In genomic region chr2:177075015-177075414, GRCm38 (mm10) we compare ENCODE assay signal across 7 mouse cellular contexts. TPM values are rescaled to one million over a fixed set of nuclear protein-coding genes. Genes with fewer than 3 reads are reported as not detected.
DNase-seq lines count a peak whose midpoint lies in the region; TF ChIP-seq lines count a peak whose summit lies in the region.
"Not testable (repeated sequence)": the region's sequence is repeated elsewhere in the genome, so short reads cannot be mapped to it uniquely, and the experiment has no call there.
"Had no signal": no experiment of that assay in that cellular context is flagged by ENCODE, and none has a peak within 500 bp of the region (broad histone marks: within the 10 kb centered on the region; RNA-seq: fewer than 3 reads in every experiment).

No protein-coding gene starts in this region.

- not testable (repeated sequence) for H3K36me3 ChIP-seq in E14TG2a.4 (ENCODE audit: insufficient read depth, low read length); ES-E14 (ENCODE audit: control insufficient read depth, insufficient read depth, low read length, poor library complexity, severe bottlenecking); splenic B cell, adult 2 months (ENCODE audit: control insufficient read depth, insufficient read depth, low read length, poor library complexity, severe bottlenecking)

- H3K4me3 ChIP-seq in E14TG2a.4 (replicated peaks; ENCODE audit: low read length) (peak overlapping the region; percentile 84), ES-E14 (ENCODE audit: insufficient read depth in 1 of 2, low read depth in 1 of 2, low read length in 2 of 2, poor library complexity in 1 of 2, severe bottlenecking in 1 of 2) (peak overlapping the region; percentile 71 to 91)
- not testable (repeated sequence) for H3K4me3 ChIP-seq in layer of hippocampus, adult 2 months

- in situ Hi-C loops in ES-E14 (cut with MboI; ENCODE audit: low sequenced_read_pairs in 2 of 2, unreplicated experiment in 2 of 2), result not testable (repeated sequence)

- not testable (repeated sequence) for H3K27me3 ChIP-seq in E14TG2a.4 (ENCODE audit: insufficient read depth, low read length); splenic B cell, adult 2 months (ENCODE audit: control insufficient read depth, insufficient read depth, low read length, poor library complexity, severe bottlenecking)

- TF ChIP-seq CTCF in E14TG2a.4 (conservative IDR thresholded peaks at IDR 0.05; ENCODE audit: low read length), result peak; percentile 36
- TF ChIP-seq CTCF in layer of hippocampus, adult 2 months (conservative IDR thresholded peaks at IDR 0.05), result peak; percentile 19

- H3K9ac ChIP-seq in ES-E14 (ENCODE audit: insufficient read depth, low read depth, low read length, poor library complexity, severe bottlenecking), result not testable (repeated sequence)

- not testable (repeated sequence) for H3K27ac ChIP-seq in ES-E14 (ENCODE audit: insufficient read depth, low read depth, low read length, poor library complexity, severe bottlenecking); layer of hippocampus, adult 2 months

- not testable (repeated sequence) for H3K9me3 ChIP-seq in E14TG2a.4 (ENCODE audit: low read length); ES-E14 (ENCODE audit: control insufficient read depth, insufficient read depth, low read depth, low read length)

- H3K4me1 ChIP-seq in E14TG2a.4 (replicated peaks; ENCODE audit: low read depth, low read length), result peaks cover 19% of the 10 kb centered on the region
- H3K4me1 ChIP-seq in ES-E14 (ENCODE audit: control insufficient read depth in 2 of 2, insufficient read depth in 2 of 2, low read length in 2 of 2, poor library complexity in 1 of 2), result not testable (repeated sequence)

- DNase-seq in 3T3-L1 (ENCODE audit: low read depth, low spot score) (peak; percentile 69), ZHBTc4 (ENCODE audit: low read depth, low spot score) (peak; percentile 47)
- DNase-seq in ES-E14 (ENCODE audit: low read depth, low spot score); layer of hippocampus, adult 2 months (ENCODE audit: low spot score in 2 of 2): not testable (repeated sequence)
- peak; percentile 0 for DNase-seq in splenic B cell, adult 2 months (ENCODE audit: low read depth, low spot score)

RNA-seq across cellular contexts. Expression of gene Gm14401, which starts 0.9 kb away (rescaled TPM):
- total RNA-seq in ES-E14 (2012; rRNA removed), result 54.3 and 56.1 TPM in 2 replicates
- total RNA-seq in layer of hippocampus, adult 2 months (2021), result 1 to 10 TPM; 1.4 to 1.7 TPM
- total RNA-seq: hematopoietic stem cell, adult 5-6 weeks had no signal

Comparison
In these comparisons a context has a peak if more than half of its experiments do, and no peak if none do; other contexts are left out.
1. RNA of gene Gm14401, which starts 0.9 kb away (total RNA-seq): 54.3 to 56.1 TPM in ES-E14; 1.4 to 1.7 TPM in layer of hippocampus, adult 2 months; every median in the first group is over 10 times any median in the second.